Mouse (Mus musculus) myocyte (in vitro differentiated cells): ENCODE results near the gene D630045J12Rik. TPM values are rescaled to one million over a fixed set of nuclear protein-coding genes. Genes with fewer than 3 reads are reported as not detected.

Source experiments
- H3K27me3 ChIP-seq: one replicate; pipeline ENCODE4 v1.6.1; 2011; ENCODE audit not compliant: control insufficient read depth, insufficient read depth, insufficient read length
- H3K36me3 ChIP-seq: one replicate; pipeline ENCODE4 v1.6.1; 2011; ENCODE audit not compliant: control insufficient read depth, insufficient read depth
- H3K4me2 ChIP-seq: one replicate; pipeline ENCODE4 v1.6.1; 2011; ENCODE audit warnings: low read depth, control low read depth
- H3K4me3 ChIP-seq: one replicate; pipeline ENCODE4 v1.5.1; 2011; ENCODE audit warnings: mild to moderate bottlenecking, control low read depth, moderate library complexity
- H3K79me2 ChIP-seq: one replicate; pipeline ENCODE4 v1.6.1; 2011; ENCODE audit not compliant: control insufficient read depth, insufficient read depth
- H3ac ChIP-seq: one replicate; pipeline ENCODE4 v1.6.1; 2011; ENCODE audit not compliant: control insufficient read depth, insufficient read length
- CEBPB ChIP-seq: IDR thresholded peaks from 2 replicates; pipeline ENCODE4 v1.6.1; 2011; ENCODE audit warnings: mild to moderate bottlenecking, moderate library complexity; ENCODE audit not compliant: poor library complexity, insufficient read depth, severe bottlenecking
- E2F4 ChIP-seq: IDR thresholded peaks from one replicate; pipeline ENCODE4 v1.6.1; 2011; ENCODE audit warnings: mild to moderate bottlenecking, control low read depth, moderate library complexity; ENCODE audit not compliant: insufficient read depth
- MAX ChIP-seq: IDR thresholded peaks from one replicate; pipeline ENCODE4 v1.6.1; 2011; ENCODE audit warnings: low read depth, mild to moderate bottlenecking, control low read depth
- MYOD1 ChIP-seq, 3 experiments: IDR thresholded peaks; one replicate each; pipeline ENCODE4 v1.6.1; 2011; ENCODE audit warnings: control low read depth in 2 of 3, low read depth in 2 of 3, mild to moderate bottlenecking in 2 of 3, moderate library complexity in 1 of 3; ENCODE audit not compliant: insufficient read length in 2 of 3, control insufficient read depth in 1 of 3
- MYOG ChIP-seq, 3 experiments: IDR thresholded peaks; one replicate each; pipeline ENCODE4 v1.6.1; 2011; ENCODE audit warnings: control low read depth in 2 of 3, low read depth in 2 of 3, mild to moderate bottlenecking in 2 of 3; ENCODE audit not compliant: insufficient read length in 2 of 3, control insufficient read depth in 1 of 3, insufficient read depth in 1 of 3
- POLR2A ChIP-seq: IDR thresholded peaks from one replicate; pipeline ENCODE4 v1.6.1; 2011; ENCODE audit warnings: low read depth, mild to moderate bottlenecking, control low read depth, moderate library complexity; ENCODE audit not compliant: insufficient read length
- POLR2AphosphoS2 ChIP-seq: IDR thresholded peaks from one replicate; pipeline ENCODE4 v1.6.1; 2011; ENCODE audit warnings: low read depth, control low read depth; ENCODE audit not compliant: insufficient read length
- REST ChIP-seq: IDR thresholded peaks from one replicate; pipeline ENCODE4 v1.6.1; 2011; ENCODE audit warnings: mild to moderate bottlenecking, control low read depth, moderate library complexity; ENCODE audit not compliant: insufficient read depth, insufficient read length
- SRF ChIP-seq: IDR thresholded peaks from one replicate; pipeline ENCODE4 v1.6.1; 2011; ENCODE audit warnings: low read depth; ENCODE audit not compliant: control insufficient read depth, insufficient read length
- TCF12 ChIP-seq: IDR thresholded peaks from one replicate; pipeline ENCODE4 v1.6.1; 2011; ENCODE audit warnings: mild to moderate bottlenecking, control low read depth; ENCODE audit not compliant: poor library complexity, insufficient read depth, severe bottlenecking
- TCF3 ChIP-seq: IDR thresholded peaks from one replicate; pipeline ENCODE4 v1.6.1; 2011; ENCODE audit warnings: low read depth, control low read depth; ENCODE audit not compliant: insufficient read length
- USF1 ChIP-seq: IDR thresholded peaks from one replicate; pipeline ENCODE4 v1.6.1; 2011; ENCODE audit warnings: low read depth, mild to moderate bottlenecking, control low read depth, moderate library complexity
- polyA plus RNA-seq: library from polyadenylated mRNA; unstranded; fragments of >200 nt; fragmentation: generic; extraction: Trizol; gene quantifications from one replicate; pipeline ENCODE4 v1.2.1, GENCODE M21; 2012; ENCODE audit warnings: missing spikeins

D630045J12Rik gene
- polyA plus RNA-seq, 1 experiment, result 0.77 TPM

GRCm38 (mm10) chr6:38224079-38224478 lies 29.7 kb downstream of the D630045J12Rik start:
- TF ChIP-seq CEBPB (no peak), TCF12 (no peak), USF1 (no peak), POLR2AphosphoS2 (no peak), TCF3 (no peak), REST (no peak), MYOD1 (IDR thresholded peaks at IDR 0.05; ENCODE audit: control insufficient read depth in 1 of 3, insufficient read length in 2 of 3, low read depth in 2 of 3) (no peak)
- Histone ChIP-seq H3K36me3 (no peaks in the 10 kb centered on the region), H3K27me3 (no peaks in the 10 kb centered on the region), H3K4me2 (peak overlapping the region; percentile 60), H3K79me2 (no peaks in the 10 kb centered on the region), H3ac (no peak overlapping the region), H3K4me3 (no peak overlapping the region)

GRCm38 (mm10) chr6:38219261-38219660 lies 34.5 kb downstream of the D630045J12Rik start:
- Histone ChIP-seq H3K36me3 (no peaks in the 10 kb centered on the region), H3K79me2 (no peaks in the 10 kb centered on the region), H3ac (no peak overlapping the region), H3K4me3 (no peak overlapping the region), H3K4me2 (no peak overlapping the region), H3K27me3 (no peaks in the 10 kb centered on the region)
- no peak for TF ChIP-seq POLR2AphosphoS2
- no peak for TF ChIP-seq MYOG (IDR thresholded peaks at IDR 0.05; ENCODE audit: control insufficient read depth in 1 of 3, insufficient read depth in 1 of 3, insufficient read length in 2 of 3, low read depth in 2 of 3)
- TF ChIP-seq REST, result no peak
- TF ChIP-seq POLR2A, result no peak
- no peak for TF ChIP-seq USF1
- no peak for TF ChIP-seq TCF3
- no peak for TF ChIP-seq MAX
- TF ChIP-seq SRF, result no peak
- no peak for TF ChIP-seq MYOD1 (IDR thresholded peaks at IDR 0.05; ENCODE audit: control insufficient read depth in 1 of 3, insufficient read length in 2 of 3, low read depth in 2 of 3)
- no peak for TF ChIP-seq TCF12
- TF ChIP-seq CEBPB, result no peak

- H3K4me2 ChIP-seq, result no peak overlapping the region
- no peak overlapping the region for H3ac ChIP-seq
- no peak for TF ChIP-seq MYOD1 (IDR thresholded peaks at IDR 0.05; ENCODE audit: control insufficient read depth in 1 of 3, insufficient read length in 2 of 3, low read depth in 2 of 3)
- TF ChIP-seq MYOG (IDR thresholded peaks at IDR 0.05; ENCODE audit: control insufficient read depth in 1 of 3, insufficient read depth in 1 of 3, insufficient read length in 2 of 3, low read depth in 2 of 3), result no peak
- TF ChIP-seq REST, result no peak
- TF ChIP-seq POLR2A, result no peak
- no peak for TF ChIP-seq TCF3
- no peak for TF ChIP-seq TCF12
- TF ChIP-seq CEBPB, result no peak
- no peak for TF ChIP-seq E2F4
- no peak for TF ChIP-seq POLR2AphosphoS2
- no peak for TF ChIP-seq MAX
- TF ChIP-seq SRF, result no peak
- TF ChIP-seq USF1, result no peak
- no peaks in the 10 kb centered on the region for H3K27me3 ChIP-seq
- H3K4me3 ChIP-seq, result no peak overlapping the region
- no peaks in the 10 kb centered on the region for H3K36me3 ChIP-seq
- no peaks in the 10 kb centered on the region for H3K79me2 ChIP-seq
Measured at GRCm38 (mm10) chr6:38215448-38216110, 38.2 kb downstream of the D630045J12Rik start.

- Histone ChIP-seq H3K36me3 (no peaks in the 10 kb centered on the region), H3ac (no peak overlapping the region), H3K4me3 (no peak overlapping the region), H3K79me2 (no peaks in the 10 kb centered on the region), H3K4me2 (no peak overlapping the region), H3K27me3 (no peaks in the 10 kb centered on the region)
- TF ChIP-seq TCF12 (no peak), POLR2AphosphoS2 (no peak), POLR2A (no peak), MYOD1 (IDR thresholded peaks at IDR 0.05; ENCODE audit: control insufficient read depth in 1 of 3, insufficient read length in 2 of 3, low read depth in 2 of 3) (no peak), REST (no peak), MYOG (IDR thresholded peaks at IDR 0.05; ENCODE audit: control insufficient read depth in 1 of 3, insufficient read depth in 1 of 3, insufficient read length in 2 of 3, low read depth in 2 of 3) (no peak), TCF3 (no peak)
Measured at GRCm38 (mm10) chr6:38207621-38208020, 46.2 kb downstream of the D630045J12Rik start.
